Mouse (Mus musculus) bone marrow macrophage, adult 2 months (primary cell): Measurements from ENCODE around the gene Ap5z1. TPM values are rescaled to one million over a fixed set of nuclear protein-coding genes. Genes with fewer than 3 reads are reported as not detected.

ENCODE experiments used
- H3K27ac ChIP-seq: 2 replicates; pipeline ENCODE4 v1.5.1; 2012; ENCODE audit warnings: low read depth, low read length; ENCODE audit not compliant: insufficient read depth
- H3K4me1 ChIP-seq: 2 replicates; pipeline ENCODE4 v1.6.1; 2012; ENCODE audit warnings: low read length; ENCODE audit not compliant: control insufficient read depth, insufficient read depth
- H3K4me3 ChIP-seq: 2 replicates; pipeline ENCODE4 v1.5.1; 2012; ENCODE audit warnings: mild to moderate bottlenecking, low read length, moderate library complexity; ENCODE audit not compliant: insufficient read depth
- CTCF ChIP-seq: IDR thresholded peaks from 2 replicates; pipeline ENCODE4 v1.5.1; 2012; ENCODE audit warnings: low read depth, mild to moderate bottlenecking, low read length, moderate library complexity
- POLR2A ChIP-seq: IDR thresholded peaks from 2 replicates; pipeline ENCODE4 v1.6.1; 2012; ENCODE audit warnings: mild to moderate bottlenecking, low read depth, low read length, borderline replicate concordance
- polyA plus RNA-seq: library from polyadenylated mRNA; stranded (reverse); fragments of >200 nt; gene quantifications from 2 replicates; pipeline ENCODE4 v1.2.4, GENCODE M21; 2012; ENCODE audit not compliant: missing spikeins, insufficient read depth, insufficient read length

The Ap5z1 gene
- polyA plus RNA-seq: 28.9 and 29.1 TPM in 2 replicates

DNA sequence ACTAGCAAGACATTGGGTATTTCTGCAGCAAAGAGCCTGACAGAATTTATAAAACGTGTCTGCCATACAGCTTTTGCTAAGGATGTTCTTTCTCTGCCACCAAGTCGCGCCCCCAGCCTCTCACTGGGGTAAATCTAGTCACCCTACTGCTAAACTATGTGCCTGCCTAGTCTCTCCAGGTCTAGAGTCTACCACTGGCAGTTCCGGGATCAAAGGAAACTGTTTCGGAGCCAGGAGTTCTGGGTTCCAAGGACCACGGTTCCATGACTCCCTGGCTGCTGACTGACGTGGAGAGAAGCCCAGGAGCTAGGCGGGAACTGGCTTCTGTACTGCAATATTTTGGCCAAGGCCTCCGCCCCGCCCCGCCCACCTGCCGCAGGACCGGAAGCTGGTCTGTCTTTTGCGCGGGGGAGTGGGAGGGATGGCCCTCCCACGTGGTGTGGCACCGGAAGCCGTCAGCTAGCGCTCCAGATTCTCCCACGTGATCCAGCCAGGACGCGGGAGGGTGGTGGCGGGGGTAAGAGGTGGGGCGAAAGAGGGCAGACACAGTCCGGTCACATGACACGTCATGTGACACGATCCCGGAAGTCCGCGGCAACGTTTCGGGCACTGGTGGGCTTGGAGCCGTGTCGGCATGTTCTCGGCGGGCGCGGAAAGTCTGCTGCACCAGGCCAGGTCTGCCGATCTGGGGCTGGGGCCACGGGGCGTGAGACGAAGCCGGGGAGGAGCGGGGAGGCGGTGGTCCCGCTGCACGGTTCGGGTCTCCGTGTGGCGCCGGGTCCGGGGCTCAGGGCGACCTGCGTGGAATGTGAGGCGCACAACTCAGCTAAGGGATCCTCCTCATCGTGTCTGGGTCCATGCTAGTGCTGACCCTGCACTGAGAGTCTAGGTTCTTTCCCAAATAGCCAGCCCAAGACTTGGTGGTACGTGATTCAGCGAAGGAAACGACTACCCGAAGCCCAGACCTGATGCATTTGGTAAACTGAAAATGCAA, at the start of gene Ap5z1:
Gene Ap5z1 (plus strand): TSS at position 484 of the 994 bp plus-strand sequence.
- Histone ChIP-seq H3K4me3 (peak within 1 kb of the TSS; percentile 96), H3K4me1 (peaks cover 35% of the 10 kb centered on the region), H3K27ac (peak within 1 kb of the TSS; percentile 81)
- TF ChIP-seq POLR2A (no peak), CTCF (no peak)

GRCm38 (mm10) chr5:142415401-142415800, 48.3 kb upstream of the Ap5z1 start:
- H3K4me3 ChIP-seq: no peak overlapping the region
- H3K27ac ChIP-seq: no peak overlapping the region
- peaks cover 33% of the 10 kb centered on the region for H3K4me1 ChIP-seq
- no peak for TF ChIP-seq POLR2A
- no peak for TF ChIP-seq CTCF

GRCm38 (mm10) chr5:142416070-142416775, 47.5 kb upstream of the Ap5z1 start:
- TF ChIP-seq POLR2A: no peak
- TF ChIP-seq CTCF: no peak
- Histone ChIP-seq H3K4me1 (peaks cover 33% of the 10 kb centered on the region), H3K27ac (no peak overlapping the region), H3K4me3 (no peak overlapping the region)

GRCm38 (mm10) chr5:142417104-142417503, 46.6 kb upstream of the Ap5z1 start:
- Histone ChIP-seq H3K4me3 (no peak overlapping the region), H3K27ac (no peak overlapping the region), H3K4me1 (peaks cover 30% of the 10 kb centered on the region)
- TF ChIP-seq POLR2A (no peak), CTCF (no peak)

DNA sequence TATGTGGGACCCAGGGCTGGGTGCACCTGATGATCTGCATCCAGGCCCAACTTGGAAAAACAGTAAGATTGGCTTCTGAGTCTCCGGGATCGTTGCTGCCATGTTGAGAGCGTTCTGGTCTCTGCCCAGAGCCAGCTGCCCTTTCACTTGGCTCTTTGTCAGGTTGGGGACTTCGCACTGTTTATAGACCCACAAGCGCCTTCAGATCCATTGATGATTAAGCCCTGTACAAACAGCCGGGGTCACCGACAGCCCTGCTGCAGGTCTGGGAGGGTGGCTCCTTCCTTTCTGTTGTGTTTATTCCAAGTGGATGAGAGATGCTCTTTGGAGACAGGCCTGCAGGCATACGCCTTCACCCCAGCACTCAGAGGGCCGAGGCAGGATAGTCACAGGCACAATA, 45.9 kb upstream of the Ap5z1 start:
- TF ChIP-seq CTCF (no peak), POLR2A (no peak)
- Histone ChIP-seq H3K27ac (no peak overlapping the region), H3K4me3 (no peak overlapping the region), H3K4me1 (peaks cover 24% of the 10 kb centered on the region)

GRCm38 (mm10) chr5:142418419-142418818, 45.3 kb upstream of the Ap5z1 start:
- H3K4me1 ChIP-seq: peaks cover 20% of the 10 kb centered on the region
- no peak overlapping the region for H3K4me3 ChIP-seq
- H3K27ac ChIP-seq: no peak overlapping the region
- TF ChIP-seq POLR2A (no peak), CTCF (no peak)

GRCm38 (mm10) chr5:142420317-142420716, 43.4 kb upstream of the Ap5z1 start:
- H3K4me1 ChIP-seq: peaks cover 34% of the 10 kb centered on the region
- no peak for TF ChIP-seq CTCF
- no peak for TF ChIP-seq POLR2A

GRCm38 (mm10) chr5:142420920-142421319, 42.8 kb upstream of the Ap5z1 start:
- H3K27ac ChIP-seq: no peak overlapping the region
- H3K4me1 ChIP-seq: peaks cover 40% of the 10 kb centered on the region
- no peak overlapping the region for H3K4me3 ChIP-seq
- TF ChIP-seq POLR2A (no peak), CTCF (no peak)

More at GRCm38 (mm10) chr5:142420317-142420716, 43.4 kb upstream of the Ap5z1 start:
- Histone ChIP-seq H3K27ac (no peak overlapping the region), H3K4me3 (no peak overlapping the region)

- H3K4me1 ChIP-seq: peaks cover 48% of the 10 kb centered on the region
- H3K27ac ChIP-seq: no peak overlapping the region
- no peak for TF ChIP-seq CTCF
- TF ChIP-seq POLR2A: no peak
- H3K4me3 ChIP-seq: no peak overlapping the region
Observed at GRCm38 (mm10) chr5:142421886-142422285, 41.9 kb upstream of the Ap5z1 start.
